Mouse (Mus musculus) lung, adult 2 months (tissue): Measurements from ENCODE around the gene Bptf.

Source experiments
- CTCF ChIP-seq: fragments of 200-500 bp; IDR thresholded peaks from 2 replicates; pipeline ENCODE4 v1.5.1; 2011; ENCODE audit warnings: mild to moderate bottlenecking, low read length, control low read depth; ENCODE audit not compliant: insufficient read depth
- POLR2A ChIP-seq: fragments of 200-500 bp; IDR thresholded peaks from 2 replicates; pipeline ENCODE4 v1.6.1; 2011; ENCODE audit warnings: low read depth, mild to moderate bottlenecking, control low read depth, low read length, borderline replicate concordance; ENCODE audit errors: extremely low read depth

DNA sequence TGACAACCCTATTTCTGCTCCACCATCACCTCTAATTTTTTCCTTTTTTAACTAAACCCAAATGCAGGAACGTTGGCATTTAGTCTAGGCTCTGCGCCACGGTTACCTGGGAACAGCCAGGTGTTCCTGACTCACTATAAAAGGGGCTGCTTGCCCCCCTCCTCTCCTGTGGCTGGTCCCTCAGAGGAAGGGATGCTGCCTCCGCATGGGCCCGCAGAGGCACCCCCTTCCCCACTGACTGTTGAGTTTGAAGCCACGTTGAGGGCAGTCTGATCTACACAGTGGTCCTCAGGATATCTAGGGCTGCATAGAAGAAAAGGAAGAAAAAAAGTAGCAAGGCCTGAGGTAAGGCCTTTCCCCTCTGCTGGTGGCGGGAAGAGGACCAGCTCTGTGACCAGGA lies 120.8 kb downstream of the Bptf start:
- TF ChIP-seq CTCF (no peak), POLR2A (no peak)
